Mouse (Mus musculus): Measurements from ENCODE around the gene Lsm2. TPM values are rescaled to one million over a fixed set of nuclear protein-coding genes. Genes with fewer than 3 reads are reported as not detected.
"Not testable (repeated sequence)": the region's sequence is repeated elsewhere in the genome, so short reads cannot be mapped to it uniquely, and the experiment has no call there.

Lsm2 gene
- polyA plus RNA-seq, 1 experiment from 2014 or later = 97.8 TPM

GRCm38 (mm10) chr17:34977000-34977399 is 4.7 kb upstream of the Lsm2 start:
- no peaks in the 10 kb centered on the region for H3K9me3 ChIP-seq (ENCODE audit: control insufficient read depth, low read length)
- no peak overlapping the region for H3K9ac ChIP-seq
- WGBS = 95% methylated on average over 20 of the region's 20 CpGs
- no peak overlapping the region for H3K4me2 ChIP-seq (replicated peaks)
- no peak overlapping the region for H3K4me3 ChIP-seq (replicated peaks; ENCODE audit: low read length)
- no peaks in the 10 kb centered on the region for H3K36me3 ChIP-seq (replicated peaks; ENCODE audit: control insufficient read depth, insufficient read depth)
- H3K27ac ChIP-seq = no peak overlapping the region
- DNase-seq (ENCODE audit: low spot score) = no peak
- ATAC-seq (ENCODE audit: low FRiP score) = no peak
- H3K27me3 ChIP-seq (ENCODE audit: control insufficient read depth, insufficient read depth, low read length) = no peaks in the 10 kb centered on the region
- peaks cover 12% of the 10 kb centered on the region for H3K4me1 ChIP-seq (replicated peaks; ENCODE audit: control insufficient read depth, insufficient read depth, low read length)

GRCm38 (mm10) chr17:34978239-34978638 is 3.4 kb upstream of the Lsm2 start:
- 93% methylated on average over 27 of the region's 27 CpGs for WGBS
- Histone ChIP-seq H3K27me3 (ENCODE audit: control insufficient read depth, insufficient read depth, low read length) (no peaks in the 10 kb centered on the region), H3K4me3 (replicated peaks; ENCODE audit: low read length) (no peak overlapping the region), H3K9me3 (ENCODE audit: control insufficient read depth, low read length) (no peaks in the 10 kb centered on the region), H3K9ac (no peak overlapping the region), H3K4me2 (replicated peaks) (no peak overlapping the region), H3K27ac (no peak overlapping the region), H3K4me1 (replicated peaks; ENCODE audit: control insufficient read depth, insufficient read depth, low read length) (peaks cover 14% of the 10 kb centered on the region), H3K36me3 (replicated peaks; ENCODE audit: control insufficient read depth, insufficient read depth) (no peaks in the 10 kb centered on the region)
- DNase-seq (ENCODE audit: low spot score) (no peak), ATAC-seq (ENCODE audit: low FRiP score) (no peak)

GRCm38 (mm10) chr17:34979631-34980030 is 2.0 kb upstream of the Lsm2 start:
- H3K9ac ChIP-seq = no peak overlapping the region
- ATAC-seq (ENCODE audit: low FRiP score) = no peak

GRCm38 (mm10) chr17:34980655-34981054 is 1.0 kb upstream of the Lsm2 start:
- H3K36me3 ChIP-seq (replicated peaks; ENCODE audit: control insufficient read depth, insufficient read depth) = peaks cover 7% of the 10 kb centered on the region
- ATAC-seq (ENCODE audit: low FRiP score) = no peak

More at GRCm38 (mm10) chr17:34979631-34980030, 2.0 kb upstream of the Lsm2 start:
- Histone ChIP-seq H3K4me3 (replicated peaks; ENCODE audit: low read length) (no peak overlapping the region), H3K36me3 (replicated peaks; ENCODE audit: control insufficient read depth, insufficient read depth) (no peaks in the 10 kb centered on the region), H3K27me3 (ENCODE audit: control insufficient read depth, insufficient read depth, low read length) (no peaks in the 10 kb centered on the region), H3K27ac (no peak overlapping the region), H3K4me2 (replicated peaks) (no peak overlapping the region), H3K9me3 (ENCODE audit: control insufficient read depth, low read length) (no peaks in the 10 kb centered on the region), H3K4me1 (replicated peaks; ENCODE audit: control insufficient read depth, insufficient read depth, low read length) (peaks cover 14% of the 10 kb centered on the region)
- WGBS = 97% methylated on average over 4 of the region's 4 CpGs
- no peak for DNase-seq (ENCODE audit: low spot score)

GRCm38 (mm10) chr17:34982328-34982727 is 666 bp downstream of the Lsm2 start:
- H3K36me3 ChIP-seq (replicated peaks; ENCODE audit: control insufficient read depth, insufficient read depth) = peaks cover 19% of the 10 kb centered on the region
- H3K4me3 ChIP-seq (replicated peaks; ENCODE audit: low read length) = peak overlapping the region; percentile 65
- no peaks in the 10 kb centered on the region for H3K27me3 ChIP-seq (ENCODE audit: control insufficient read depth, insufficient read depth, low read length)
- peak; percentile 24; the same call in 1 of the 2 replicates for ATAC-seq (ENCODE audit: low FRiP score)
- peak overlapping the region; percentile 96 for H3K4me2 ChIP-seq (replicated peaks)
- H3K4me1 ChIP-seq (replicated peaks; ENCODE audit: control insufficient read depth, insufficient read depth, low read length) = peaks cover 14% of the 10 kb centered on the region
- WGBS = under 1% methylated on average over 15 of the region's 15 CpGs
- peak overlapping the region; percentile 96; the same call in 1 of the 2 replicates for H3K27ac ChIP-seq
- H3K9me3 ChIP-seq (ENCODE audit: control insufficient read depth, low read length) = no peaks in the 10 kb centered on the region
- no peak for DNase-seq (ENCODE audit: low spot score)
- H3K9ac ChIP-seq = peak overlapping the region; percentile 78

More at GRCm38 (mm10) chr17:34980655-34981054, 1.0 kb upstream of the Lsm2 start:
- DNase-seq (ENCODE audit: low spot score) = peak; percentile 31
- H3K27me3 ChIP-seq (ENCODE audit: control insufficient read depth, insufficient read depth, low read length) = no peaks in the 10 kb centered on the region
- peaks cover 14% of the 10 kb centered on the region for H3K4me1 ChIP-seq (replicated peaks; ENCODE audit: control insufficient read depth, insufficient read depth, low read length)
- WGBS = 19% methylated on average over 2 of the region's 2 CpGs
- no peaks in the 10 kb centered on the region for H3K9me3 ChIP-seq (ENCODE audit: control insufficient read depth, low read length)
- peak overlapping the region; percentile 78 for H3K9ac ChIP-seq
- H3K4me3 ChIP-seq (replicated peaks; ENCODE audit: low read length) = peak overlapping the region; percentile 65
- H3K27ac ChIP-seq = 0 out of 2 replicates have a peak overlapping the region, but pooled peaks have one; percentile 26
- peak overlapping the region; percentile 96 for H3K4me2 ChIP-seq (replicated peaks)

GRCm38 (mm10) chr17:34984218-34984617 is 2.6 kb downstream of the Lsm2 start:
- peak; percentile 58 for DNase-seq (ENCODE audit: low spot score)
- ATAC-seq (ENCODE audit: low FRiP score) = no peak
- no peak overlapping the region for H3K27ac ChIP-seq
- no peak overlapping the region for H3K4me2 ChIP-seq (replicated peaks)
- WGBS = 69% methylated on average over 2 of the region's 2 CpGs
- H3K36me3 ChIP-seq (replicated peaks; ENCODE audit: control insufficient read depth, insufficient read depth) = peaks cover 26% of the 10 kb centered on the region
- peaks cover 14% of the 10 kb centered on the region for H3K4me1 ChIP-seq (replicated peaks; ENCODE audit: control insufficient read depth, insufficient read depth, low read length)
- no peak overlapping the region for H3K4me3 ChIP-seq (replicated peaks; ENCODE audit: low read length)
- no peak overlapping the region for H3K9ac ChIP-seq
- no peaks in the 10 kb centered on the region for H3K9me3 ChIP-seq (ENCODE audit: control insufficient read depth, low read length)
- no peaks in the 10 kb centered on the region for H3K27me3 ChIP-seq (ENCODE audit: control insufficient read depth, insufficient read depth, low read length)

- H3K9ac ChIP-seq = no peak overlapping the region
- H3K4me1 ChIP-seq (replicated peaks; ENCODE audit: control insufficient read depth, insufficient read depth, low read length) = no peaks in the 10 kb centered on the region
- H3K27ac ChIP-seq = no peak overlapping the region
- H3K36me3 ChIP-seq (replicated peaks; ENCODE audit: control insufficient read depth, insufficient read depth) = 0 out of 2 replicates have a peak, but pooled peaks cover 5% of the 10 kb centered on the region
- no peak overlapping the region for H3K4me3 ChIP-seq (replicated peaks; ENCODE audit: low read length)
- H3K4me2 ChIP-seq (replicated peaks) = no peak overlapping the region
- ATAC-seq (ENCODE audit: low FRiP score) = no peak
- DNase-seq (ENCODE audit: low spot score) = no peak
- no peaks in the 10 kb centered on the region for H3K9me3 ChIP-seq (ENCODE audit: control insufficient read depth, low read length)
- H3K27me3 ChIP-seq (ENCODE audit: control insufficient read depth, insufficient read depth, low read length) = no peaks in the 10 kb centered on the region
Observed at GRCm38 (mm10) chr17:34994751-34995150, 13.1 kb downstream of the Lsm2 start.

GRCm38 (mm10) chr17:34995192-34995591 is 13.5 kb downstream of the Lsm2 start:
- not testable (repeated sequence) for H3K9me3 ChIP-seq (ENCODE audit: control insufficient read depth, low read length); H3K4me3 ChIP-seq (replicated peaks; ENCODE audit: low read length); H3K27ac ChIP-seq; H3K27me3 ChIP-seq (ENCODE audit: control insufficient read depth, insufficient read depth, low read length); H3K4me1 ChIP-seq (replicated peaks; ENCODE audit: control insufficient read depth, insufficient read depth, low read length); H3K36me3 ChIP-seq (replicated peaks; ENCODE audit: control insufficient read depth, insufficient read depth); ATAC-seq (ENCODE audit: low FRiP score); DNase-seq (ENCODE audit: low spot score); H3K9ac ChIP-seq; H3K4me2 ChIP-seq (replicated peaks)
- WGBS = 89% methylated on average over 4 of the region's 4 CpGs

- H3K27me3 ChIP-seq (ENCODE audit: control insufficient read depth, insufficient read depth, low read length); ATAC-seq (ENCODE audit: low FRiP score); H3K27ac ChIP-seq; H3K4me3 ChIP-seq (replicated peaks; ENCODE audit: low read length); H3K4me1 ChIP-seq (replicated peaks; ENCODE audit: control insufficient read depth, insufficient read depth, low read length); H3K9ac ChIP-seq; H3K9me3 ChIP-seq (ENCODE audit: control insufficient read depth, low read length); H3K36me3 ChIP-seq (replicated peaks; ENCODE audit: control insufficient read depth, insufficient read depth); H3K4me2 ChIP-seq (replicated peaks); DNase-seq (ENCODE audit: low spot score): not testable (repeated sequence)
- WGBS = 97% methylated on average over 4 of the region's 4 CpGs
Observed at GRCm38 (mm10) chr17:34995927-34996326, 14.3 kb downstream of the Lsm2 start.
